Mouse (Mus musculus): ENCODE data around the gene Uroc1. TPM values are rescaled to one million over a fixed set of nuclear protein-coding genes. Genes with fewer than 3 reads are reported as not detected.

The Uroc1 gene
- total RNA-seq, 2 experiments from 2014 or later: not detected

Other genes starting within 250 kb of the Uroc1 start
- gene Vmn1r50, start 231.9 kb upstream of the Uroc1 start, total RNA-seq (2015; ENCODE audit: low replicate concordance): not detected in 2 replicates
- not detected in 2 replicates for gene Vmn1r50, start 231.9 kb upstream of the Uroc1 start, total RNA-seq (2017; ENCODE audit: low replicate concordance)
- gene Vmn1r51, start 210.7 kb upstream of the Uroc1 start, total RNA-seq (2015; ENCODE audit: low replicate concordance): not detected in 2 replicates
- not detected in 2 replicates for gene Vmn1r51, start 210.7 kb upstream of the Uroc1 start, total RNA-seq (2017; ENCODE audit: low replicate concordance)
- gene Vmn1r52, start 158.5 kb upstream of the Uroc1 start, total RNA-seq (2015; ENCODE audit: low replicate concordance): not detected in 2 replicates
- gene Vmn1r52, start 158.5 kb upstream of the Uroc1 start, total RNA-seq (2017; ENCODE audit: low replicate concordance): not detected in 2 replicates
- gene V1ra8, start 130.5 kb upstream of the Uroc1 start, total RNA-seq (2015; ENCODE audit: low replicate concordance): not detected in 2 replicates
- not detected in 2 replicates for gene V1ra8, start 130.5 kb upstream of the Uroc1 start, total RNA-seq (2017; ENCODE audit: low replicate concordance)
- gene Vmn1r53, start 108.8 kb upstream of the Uroc1 start, total RNA-seq (2015; ENCODE audit: low replicate concordance): not detected in 2 replicates
- not detected in 2 replicates for gene Vmn1r53, start 108.8 kb upstream of the Uroc1 start, total RNA-seq (2017; ENCODE audit: low replicate concordance)
- gene Vmn1r54, start 87.0 kb upstream of the Uroc1 start, total RNA-seq (2015; ENCODE audit: low replicate concordance): not detected in 2 replicates
- not detected in 2 replicates for gene Vmn1r54, start 87.0 kb upstream of the Uroc1 start, total RNA-seq (2017; ENCODE audit: low replicate concordance)
- gene BC048671, start 32.1 kb upstream of the Uroc1 start, total RNA-seq (2015; ENCODE audit: low replicate concordance): not detected in 2 replicates
- gene BC048671, start 32.1 kb upstream of the Uroc1 start, total RNA-seq (2017; ENCODE audit: low replicate concordance): not detected in 2 replicates
- gene Chst13, start 8.1 kb upstream of the Uroc1 start, total RNA-seq (2015; ENCODE audit: low replicate concordance): 0.72 and 1.7 TPM in 2 replicates
- not detected in 2 replicates for gene Chst13, start 8.1 kb upstream of the Uroc1 start, total RNA-seq (2017; ENCODE audit: low replicate concordance)
- 0.84 and 2.2 TPM in 2 replicates for gene Zxdc, start 36.2 kb downstream of the Uroc1 start, total RNA-seq (2015; ENCODE audit: low replicate concordance)
- gene Zxdc, start 36.2 kb downstream of the Uroc1 start, total RNA-seq (2017; ENCODE audit: low replicate concordance): 3.9 and 5.1 TPM in 2 replicates
- gene Cfap100, start 95.5 kb downstream of the Uroc1 start, total RNA-seq (2015; ENCODE audit: low replicate concordance): not detected in 2 replicates
- not detected in 2 replicates for gene Cfap100, start 95.5 kb downstream of the Uroc1 start, total RNA-seq (2017; ENCODE audit: low replicate concordance)
- gene Klf15, start 129.3 kb downstream of the Uroc1 start, total RNA-seq (2015; ENCODE audit: low replicate concordance): not detected in 2 replicates
- gene Klf15, start 129.3 kb downstream of the Uroc1 start, total RNA-seq (2017; ENCODE audit: low replicate concordance): 0.08 and 0.39 TPM in 2 replicates
- 1.1 TPM in 1 of 2 replicates, not detected in the other for gene Aldh1l1, start 153.1 kb downstream of the Uroc1 start, total RNA-seq (2015; ENCODE audit: low replicate concordance)
- gene Aldh1l1, start 153.1 kb downstream of the Uroc1 start, total RNA-seq (2017; ENCODE audit: low replicate concordance): 1.8 TPM in 1 of 2 replicates, not detected in the other